ENCODE assay signal across 16 mouse cellular contexts in the genomic region with DNA sequence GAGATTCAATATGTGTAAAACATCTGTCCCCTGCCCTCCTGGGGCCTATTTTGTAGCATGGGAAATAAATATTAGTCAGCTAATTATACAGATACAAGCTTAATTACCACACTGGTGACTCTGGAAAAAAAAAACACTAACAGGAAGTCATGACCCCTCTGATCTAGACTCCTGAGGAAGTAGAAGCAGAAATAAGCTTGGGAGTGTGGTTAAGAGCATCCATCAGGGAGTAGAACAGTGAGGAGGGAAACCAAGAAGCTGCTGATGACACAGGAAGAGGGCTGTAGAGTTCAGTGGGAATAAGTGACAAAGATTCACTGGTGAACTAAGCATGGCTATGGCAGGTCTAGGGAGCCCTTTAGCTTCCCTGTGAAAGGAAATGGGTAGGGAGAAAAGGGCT.
DNase-seq lines count a peak whose midpoint lies in the region; ATAC-seq lines count a peak whose summit lies in the region.
"Had no signal": no experiment of that assay in that cellular context is flagged by ENCODE, and none has a peak within 500 bp of the region (broad histone marks: within the 10 kb centered on the region; RNA-seq: fewer than 3 reads in every experiment).

No protein-coding gene starts in this region.

- DNase-seq in 416B (ENCODE audit: low read depth) = peak; percentile 8
- no peak for DNase-seq in thymus, postnatal 4 days
- no peak for DNase-seq in cerebellum, adult 11 months
- DNase-seq: adrenal gland, adult 2 months; adrenal gland, postnatal 10 days; adrenal gland, postnatal 25 days; cerebellum, adult 18-20 months; cerebellum, adult 8-10 months; cerebellum, adult 9-11 months; cerebellum, postnatal 14 days; cerebellum, postnatal 36 days; forebrain, postnatal 0 days had no signal

- peak; percentile 9; the same call in 1 of the 2 replicates for ATAC-seq in granulocyte monocyte progenitor cell, adult 5-6 weeks (replicated peaks; ENCODE audit: poor library complexity, severe bottlenecking)
- peak; percentile 44 for ATAC-seq in megakaryocyte progenitor cell, adult 5-6 weeks (replicated peaks; ENCODE audit: poor library complexity)
- ATAC-seq: forebrain, embryonic 13.5 days; forebrain, embryonic 15.5 days; forebrain, postnatal 0 days had no signal
